Mouse (Mus musculus) bone marrow macrophage, adult 2 months (primary cell): ENCODE results near the gene E430018J23Rik.

Experiments used
- CTCF ChIP-seq: IDR thresholded peaks from 2 replicates; pipeline ENCODE4 v1.5.1; 2012; ENCODE audit warnings: low read depth, mild to moderate bottlenecking, low read length, moderate library complexity
- POLR2A ChIP-seq: IDR thresholded peaks from 2 replicates; pipeline ENCODE4 v1.6.1; 2012; ENCODE audit warnings: mild to moderate bottlenecking, low read depth, low read length, borderline replicate concordance

DNA sequence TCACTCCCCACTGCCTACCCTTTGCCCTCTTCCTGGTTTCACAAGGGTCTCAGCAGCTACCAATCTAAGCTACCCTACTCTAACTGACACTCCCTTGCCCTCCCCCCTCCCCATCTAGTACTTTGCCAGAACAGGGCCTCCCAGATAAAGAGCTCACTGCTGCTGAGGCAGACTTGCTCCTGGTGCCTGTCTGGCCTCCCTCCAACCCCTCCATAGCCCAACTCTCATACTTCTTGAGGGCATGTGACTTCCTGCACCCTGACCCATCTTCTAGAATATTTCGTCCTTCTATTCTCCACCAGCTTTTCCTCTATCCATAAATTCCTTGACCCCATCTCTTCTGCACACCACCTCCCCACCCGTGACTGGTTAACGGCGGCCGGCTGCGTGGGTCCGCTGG lies 50.5 kb downstream of the E430018J23Rik start:
- TF ChIP-seq CTCF (no peak), POLR2A (no peak)
